Mouse (Mus musculus): Measurements from ENCODE around the gene Slc44a1.

- TF ChIP-seq CTCF (conservative IDR thresholded peaks at IDR 0.05; ENCODE audit: low read length) = no peak
- TF ChIP-seq POU5F1 (IDR thresholded peaks at IDR 0.05; ENCODE audit: borderline replicate concordance, low read length) = no peak
- no peak for TF ChIP-seq NANOG (IDR thresholded peaks at IDR 0.05; ENCODE audit: borderline replicate concordance, low read length)
Measured at GRCm38 (mm10) chr4:53521028-53521427, 80.8 kb downstream of the Slc44a1 start.

Data from E14TG2a.4 (cell line).